Mouse (Mus musculus) liver, embryonic 11.5 days (tissue): ENCODE data around the gene Atp2a2. TPM values are rescaled to one million over a fixed set of nuclear protein-coding genes. Genes with fewer than 3 reads are reported as not detected.
"Not testable (repeated sequence)": the region's sequence is repeated elsewhere in the genome, so short reads cannot be mapped to it uniquely, and the experiment has no call there.

Experiments
- ATAC-seq: fragments of 200-750 bp; cut with Nextera tagmentation; replicated peaks from 2 replicates; pipeline ENCODE4 v1.8.0; 2017; ENCODE audit warnings: moderate number of reproducible peaks, mild to moderate bottlenecking, moderate TSS enrichment, moderate library complexity; ENCODE audit not compliant: low FRiP score
- DNase-seq: peaks from one replicate; pipeline ENCODE4 v3.0.0-alpha.2; 2017; ENCODE audit warnings: low spot score
- H3K27ac ChIP-seq: fragments of 300-500 bp; sonication (generic); 2 replicates; pipeline ENCODE4 v1.5.1; 2014; ENCODE audit warnings: mild to moderate bottlenecking, low read depth, low read length, control low read depth
- H3K27me3 ChIP-seq: fragments of 300-500 bp; sonication (generic); replicated peaks from 2 replicates; pipeline ENCODE4 v1.6.1; 2014; ENCODE audit warnings: low read length, mixed read lengths; ENCODE audit not compliant: control insufficient read depth, insufficient read depth
- H3K36me3 ChIP-seq: fragments of 300-500 bp; sonication (generic); 2 replicates; pipeline ENCODE4 v1.6.1; 2014; ENCODE audit warnings: mild to moderate bottlenecking, low read length, moderate library complexity, mixed read lengths; ENCODE audit not compliant: control insufficient read depth, insufficient read depth
- H3K4me1 ChIP-seq: fragments of 300-500 bp; sonication (generic); replicated peaks from 2 replicates; pipeline ENCODE4 v1.6.1; 2014; ENCODE audit warnings: low read length, mixed read lengths; ENCODE audit not compliant: control insufficient read depth, insufficient read depth
- H3K4me2 ChIP-seq: fragments of 300-500 bp; sonication (generic); 2 replicates; pipeline ENCODE4 v1.6.1; 2014; ENCODE audit warnings: mild to moderate bottlenecking, control low read depth, moderate library complexity
- H3K4me3 ChIP-seq: fragments of 300-500 bp; sonication (generic); 2 replicates; pipeline ENCODE4 v1.5.1; 2014; ENCODE audit warnings: low read depth, low read length, control low read depth
- H3K9ac ChIP-seq: fragments of 300-500 bp; sonication (generic); 2 replicates; pipeline ENCODE4 v1.6.1; 2014; ENCODE audit warnings: low read depth, low read length, control low read depth
- H3K9me3 ChIP-seq: fragments of 300-500 bp; sonication (generic); 2 replicates; pipeline ENCODE4 v1.6.1; 2016; ENCODE audit warnings: low read length, inconsistent platforms, mixed read lengths; ENCODE audit not compliant: control insufficient read depth
- WGBS: fragments of 180-500 bp; shearing (Covaris S2); extraction: QIAGEN DNeasy Blood & Tissue Kit; methylation state at CpG from one replicate; pipeline ENCODE4 v1.1.7; 2014; 5-methylcytosine and 5-hydroxymethylcytosine counted together
- polyA plus RNA-seq: library from polyadenylated mRNA; unstranded; fragments of >200 nt; fragmentation: Nextera tagmentation; extraction: Ambion mirVana; gene quantifications from 2 replicates; pipeline ENCODE4 v1.2.1, GENCODE M21; 2014

Gene Atp2a2
- polyA plus RNA-seq, 1 experiment from 2014 or later, result 46.8 TPM

GRCm38 (mm10) chr5:122458066-122458465 lies 44.0 kb downstream of the Atp2a2 start:
- no peak overlapping the region for H3K4me3 ChIP-seq
- H3K9me3 ChIP-seq, result no peaks in the 10 kb centered on the region
- no peak for DNase-seq
- H3K4me2 ChIP-seq, result no peak overlapping the region
- 85% methylated on average over 4 of the region's 4 CpGs for WGBS
- H3K27ac ChIP-seq, result no peak overlapping the region
- no peak overlapping the region for H3K9ac ChIP-seq
- H3K4me1 ChIP-seq, result no peaks in the 10 kb centered on the region
- peaks cover 80% of the 10 kb centered on the region for H3K36me3 ChIP-seq
- no peak for ATAC-seq
- H3K27me3 ChIP-seq, result no peaks in the 10 kb centered on the region

GRCm38 (mm10) chr5:122457054-122457453 lies 45.0 kb downstream of the Atp2a2 start:
- H3K27ac ChIP-seq, H3K27me3 ChIP-seq, H3K4me2 ChIP-seq, ATAC-seq, H3K4me1 ChIP-seq, H3K4me3 ChIP-seq, H3K9me3 ChIP-seq, DNase-seq, H3K9ac ChIP-seq: not testable (repeated sequence)
- 87% methylated on average over 9 of the region's 9 CpGs for WGBS
- H3K36me3 ChIP-seq, result peaks cover 76% of the 10 kb centered on the region

GRCm38 (mm10) chr5:122455584-122455983 lies 46.4 kb downstream of the Atp2a2 start:
- Histone ChIP-seq H3K27me3 (no peaks in the 10 kb centered on the region), H3K4me2 (no peak overlapping the region), H3K4me3 (no peak overlapping the region), H3K9ac (no peak overlapping the region), H3K27ac (no peak overlapping the region), H3K9me3 (no peaks in the 10 kb centered on the region), H3K4me1 (no peaks in the 10 kb centered on the region), H3K36me3 (peaks cover 62% of the 10 kb centered on the region)
- DNase-seq (no peak), ATAC-seq (no peak)
- WGBS, result 89% methylated on average over 3 of the region's 3 CpGs

- DNase-seq, result no peak
- H3K4me2 ChIP-seq, result no peak overlapping the region
- ATAC-seq, result no peak
- no peaks in the 10 kb centered on the region for H3K9me3 ChIP-seq
- H3K4me1 ChIP-seq, result no peaks in the 10 kb centered on the region
- over 99% methylated on average over 3 of the region's 3 CpGs for WGBS
- no peak overlapping the region for H3K9ac ChIP-seq
- no peak overlapping the region for H3K27ac ChIP-seq
- peaks cover 55% of the 10 kb centered on the region for H3K36me3 ChIP-seq
- no peaks in the 10 kb centered on the region for H3K27me3 ChIP-seq
- no peak overlapping the region for H3K4me3 ChIP-seq
Measured at GRCm38 (mm10) chr5:122454883-122455282, 47.1 kb downstream of the Atp2a2 start.

GRCm38 (mm10) chr5:122454442-122454841 lies 47.6 kb downstream of the Atp2a2 start:
- Histone ChIP-seq H3K36me3 (peaks cover 51% of the 10 kb centered on the region), H3K27ac (no peak overlapping the region), H3K9ac (no peak overlapping the region), H3K27me3 (no peaks in the 10 kb centered on the region), H3K9me3 (no peaks in the 10 kb centered on the region), H3K4me1 (no peaks in the 10 kb centered on the region), H3K4me3 (no peak overlapping the region), H3K4me2 (no peak overlapping the region)
- ATAC-seq, result no peak
- no peak for DNase-seq
- WGBS, result 89% methylated on average over 4 of the region's 4 CpGs

- Histone ChIP-seq H3K4me3 (no peak overlapping the region), H3K27me3 (no peaks in the 10 kb centered on the region), H3K36me3 (peaks cover 40% of the 10 kb centered on the region), H3K9me3 (no peaks in the 10 kb centered on the region), H3K4me2 (no peak overlapping the region), H3K27ac (no peak overlapping the region), H3K4me1 (no peaks in the 10 kb centered on the region), H3K9ac (no peak overlapping the region)
- no peak for ATAC-seq
- 78% methylated on average over 6 of the region's 6 CpGs for WGBS
- DNase-seq, result no peak
Measured at GRCm38 (mm10) chr5:122453188-122453587, 48.8 kb downstream of the Atp2a2 start.

- ATAC-seq, result no peak
- H3K36me3 ChIP-seq, result peaks cover 31% of the 10 kb centered on the region
- H3K4me3 ChIP-seq, result no peak overlapping the region
- H3K9me3 ChIP-seq, result no peaks in the 10 kb centered on the region
- no peak overlapping the region for H3K4me2 ChIP-seq
- DNase-seq, result no peak
- WGBS, result 77% methylated on average over 7 of the region's 7 CpGs
- H3K4me1 ChIP-seq, result no peaks in the 10 kb centered on the region
- H3K27me3 ChIP-seq, result no peaks in the 10 kb centered on the region
- no peak overlapping the region for H3K27ac ChIP-seq
- no peak overlapping the region for H3K9ac ChIP-seq
Measured at GRCm38 (mm10) chr5:122452194-122452593, 49.8 kb downstream of the Atp2a2 start.

GRCm38 (mm10) chr5:122451324-122451723 lies 50.7 kb downstream of the Atp2a2 start:
- ATAC-seq, result no peak
- H3K4me1 ChIP-seq, result no peaks in the 10 kb centered on the region
- no peaks in the 10 kb centered on the region for H3K27me3 ChIP-seq
- 84% methylated on average over 5 of the region's 5 CpGs for WGBS
- no peaks in the 10 kb centered on the region for H3K9me3 ChIP-seq
- H3K36me3 ChIP-seq, result peaks cover 27% of the 10 kb centered on the region
- no peak for DNase-seq
- no peak overlapping the region for H3K27ac ChIP-seq
- no peak overlapping the region for H3K4me3 ChIP-seq
- H3K4me2 ChIP-seq, result no peak overlapping the region
- H3K9ac ChIP-seq, result no peak overlapping the region

- Histone ChIP-seq H3K4me1 (no peaks in the 10 kb centered on the region), H3K27ac (no peak overlapping the region), H3K4me2 (no peak overlapping the region), H3K36me3 (peaks cover 27% of the 10 kb centered on the region), H3K4me3 (no peak overlapping the region), H3K9ac (no peak overlapping the region), H3K27me3 (no peaks in the 10 kb centered on the region), H3K9me3 (no peaks in the 10 kb centered on the region)
- DNase-seq (no peak), ATAC-seq (no peak)
- WGBS, result 70% methylated on average over 5 of the region's 5 CpGs
Measured at GRCm38 (mm10) chr5:122450913-122451317, 51.1 kb downstream of the Atp2a2 start.
